Mouse (Mus musculus) limb, embryonic 11.5 days (tissue): ENCODE measurements around the gene Rab12. TPM values are rescaled to one million over a fixed set of nuclear protein-coding genes. Genes with fewer than 3 reads are reported as not detected.
"Not testable (repeated sequence)": the region's sequence is repeated elsewhere in the genome, so short reads cannot be mapped to it uniquely, and the experiment has no call there.

Source experiments
- ATAC-seq: fragments of 200-750 bp; cut with Nextera tagmentation; 2 replicates; pipeline ENCODE4 v1.8.0; 2017; ENCODE audit warnings: low read depth; ENCODE audit not compliant: insufficient number of reproducible peaks, low FRiP score, low TSS enrichment
- DNase-seq: peaks from one replicate; pipeline ENCODE4 v3.0.0-alpha.2; 2015; ENCODE audit warnings: low spot score
- H3K27ac ChIP-seq: fragments of 300-500 bp; sonication (generic); replicated peaks from 2 replicates; pipeline ENCODE4 v1.5.1; 2014; ENCODE audit warnings: low read depth, mild to moderate bottlenecking, low read length
- H3K27me3 ChIP-seq: fragments of 300-500 bp; sonication (generic); 2 replicates; pipeline ENCODE4 v1.6.1; 2014; ENCODE audit warnings: mild to moderate bottlenecking, low read length, mixed read lengths; ENCODE audit not compliant: control insufficient read depth, insufficient read depth
- H3K36me3 ChIP-seq: fragments of 300-500 bp; sonication (generic); 2 replicates; pipeline ENCODE4 v1.6.1; 2014; ENCODE audit warnings: mild to moderate bottlenecking, low read length, moderate library complexity, mixed read lengths; ENCODE audit not compliant: control insufficient read depth, insufficient read depth
- H3K4me1 ChIP-seq: fragments of 300-500 bp; sonication (generic); 2 replicates; pipeline ENCODE4 v1.6.1; 2014; ENCODE audit warnings: low read length, mixed read lengths; ENCODE audit not compliant: control insufficient read depth, insufficient read depth
- H3K4me2 ChIP-seq: fragments of 300-500 bp; sonication (generic); 2 replicates; pipeline ENCODE4 v1.6.1; 2014; ENCODE audit warnings: low read depth, mild to moderate bottlenecking, moderate library complexity; ENCODE audit not compliant: severe bottlenecking
- H3K4me3 ChIP-seq: fragments of 300-500 bp; sonication (generic); 2 replicates; pipeline ENCODE4 v1.5.1; 2014; ENCODE audit warnings: low read depth, low read length
- H3K9ac ChIP-seq: fragments of 300-500 bp; sonication (generic); 2 replicates; pipeline ENCODE4 v1.6.1; 2014; ENCODE audit warnings: mild to moderate bottlenecking, low read length
- H3K9me3 ChIP-seq: fragments of 300-500 bp; sonication (generic); 2 replicates; pipeline ENCODE4 v1.6.1; 2016; ENCODE audit warnings: low read length; ENCODE audit not compliant: control insufficient read depth
- WGBS: fragments of 180-500 bp; shearing (Covaris S2); extraction: QIAGEN DNeasy Blood & Tissue Kit; methylation state at CpG from one replicate; pipeline ENCODE4 v1.1.7; 2014; 5-methylcytosine and 5-hydroxymethylcytosine counted together
- polyA plus RNA-seq: library from polyadenylated mRNA; unstranded; fragments of >200 nt; fragmentation: Nextera tagmentation; extraction: Ambion mirVana; gene quantifications from 2 replicates; pipeline ENCODE4 v1.2.1, GENCODE M21; 2014

Gene Rab12
- polyA plus RNA-seq, 1 experiment from 2014 or later: 41.4 TPM

GRCm38 (mm10) chr17:66523396-66523795, 3.9 kb upstream of the Rab12 start:
- Histone ChIP-seq H3K4me3 (no peak overlapping the region), H3K9ac (no peak overlapping the region), H3K27me3 (no peaks in the 10 kb centered on the region), H3K4me2 (no peak overlapping the region), H3K36me3 (no peaks in the 10 kb centered on the region), H3K4me1 (no peaks in the 10 kb centered on the region), H3K27ac (no peak overlapping the region), H3K9me3 (no peaks in the 10 kb centered on the region)
- ATAC-seq: no peak
- 77% methylated on average over 5 of the region's 5 CpGs for WGBS
- DNase-seq: no peak

- H3K4me2 ChIP-seq, H3K36me3 ChIP-seq, H3K27me3 ChIP-seq, H3K9me3 ChIP-seq, H3K4me1 ChIP-seq, H3K9ac ChIP-seq, ATAC-seq, H3K4me3 ChIP-seq, H3K27ac ChIP-seq, DNase-seq: not testable (repeated sequence)
- 100% methylated on average over 1 of the region's 1 CpGs for WGBS
Measured at GRCm38 (mm10) chr17:66522631-66523030, 3.1 kb upstream of the Rab12 start.

- ATAC-seq (peak; percentile 58; the same call in 1 of the 2 replicates), DNase-seq (peak; percentile 65)
- Histone ChIP-seq H3K36me3 (no peaks in the 10 kb centered on the region), H3K4me2 (peak overlapping the region; percentile 78), H3K27me3 (no peaks in the 10 kb centered on the region), H3K27ac (0 out of 2 replicates have a peak overlapping the region, but pooled peaks have one; percentile 21), H3K4me3 (peak overlapping the region; percentile 99), H3K9me3 (no peaks in the 10 kb centered on the region), H3K4me1 (no peaks in the 10 kb centered on the region), H3K9ac (peak overlapping the region; percentile 95)
- under 1% methylated on average over 57 of the region's 57 CpGs for WGBS
Measured at GRCm38 (mm10) chr17:66518877-66519553, 514 bp downstream of the Rab12 start.

GRCm38 (mm10) chr17:66516953-66517352, 2.6 kb downstream of the Rab12 start:
- Histone ChIP-seq H3K27ac (no peak overlapping the region), H3K4me2 (no peak overlapping the region), H3K4me3 (no peak overlapping the region), H3K27me3 (no peaks in the 10 kb centered on the region), H3K36me3 (no peaks in the 10 kb centered on the region), H3K4me1 (0 out of 2 replicates have a peak, but pooled peaks cover 3% of the 10 kb centered on the region), H3K9me3 (no peaks in the 10 kb centered on the region), H3K9ac (no peak overlapping the region)
- WGBS: 90% methylated on average over 4 of the region's 4 CpGs
- no peak for DNase-seq
- no peak for ATAC-seq

GRCm38 (mm10) chr17:66514288-66514995, 5.1 kb downstream of the Rab12 start:
- 83% methylated on average over 10 of the region's 10 CpGs for WGBS
- H3K36me3 ChIP-seq: no peaks in the 10 kb centered on the region
- no peak for ATAC-seq

GRCm38 (mm10) chr17:66512202-66512956, 7.2 kb downstream of the Rab12 start:
- no peak overlapping the region for H3K4me2 ChIP-seq
- 0 out of 2 replicates have a peak, but pooled peaks cover 3% of the 10 kb centered on the region for H3K4me1 ChIP-seq
- H3K36me3 ChIP-seq: no peaks in the 10 kb centered on the region; the same call in 1 of the 2 replicates
- no peak overlapping the region for H3K4me3 ChIP-seq
- H3K27me3 ChIP-seq: no peaks in the 10 kb centered on the region
- DNase-seq (no peak), ATAC-seq (0 out of 2 replicates have a peak, but pooled peaks have one; percentile 31)
- WGBS: 78% methylated on average over 15 of the region's 15 CpGs
- H3K9me3 ChIP-seq: no peaks in the 10 kb centered on the region
- no peak overlapping the region for H3K9ac ChIP-seq
- no peak overlapping the region for H3K27ac ChIP-seq

More at GRCm38 (mm10) chr17:66514288-66514995, 5.1 kb downstream of the Rab12 start:
- Histone ChIP-seq H3K4me2 (no peak overlapping the region), H3K27me3 (no peaks in the 10 kb centered on the region), H3K4me1 (0 out of 2 replicates have a peak, but pooled peaks cover 3% of the 10 kb centered on the region), H3K4me3 (no peak overlapping the region), H3K9me3 (no peaks in the 10 kb centered on the region), H3K9ac (no peak overlapping the region), H3K27ac (no peak overlapping the region)
- no peak for DNase-seq

- ATAC-seq (no peak), DNase-seq (no peak)
- H3K4me2 ChIP-seq: no peak overlapping the region
- H3K9ac ChIP-seq: no peak overlapping the region
- 64% methylated on average over 10 of the region's 10 CpGs for WGBS
- H3K9me3 ChIP-seq: no peaks in the 10 kb centered on the region
- H3K27me3 ChIP-seq: no peaks in the 10 kb centered on the region
- no peak overlapping the region for H3K27ac ChIP-seq
- H3K36me3 ChIP-seq: peaks cover 2% of the 10 kb centered on the region; the same call in 1 of the 2 replicates
- no peak overlapping the region for H3K4me3 ChIP-seq
- H3K4me1 ChIP-seq: 0 out of 2 replicates have a peak, but pooled peaks cover 3% of the 10 kb centered on the region
Measured at GRCm38 (mm10) chr17:66510221-66510683, 9.3 kb downstream of the Rab12 start.
